Mouse (Mus musculus): ENCODE data around the gene Arhgap27.
"Not testable (repeated sequence)": the region's sequence is repeated elsewhere in the genome, so short reads cannot be mapped to it uniquely, and the experiment has no call there.

Gene Arhgap27

DNA sequence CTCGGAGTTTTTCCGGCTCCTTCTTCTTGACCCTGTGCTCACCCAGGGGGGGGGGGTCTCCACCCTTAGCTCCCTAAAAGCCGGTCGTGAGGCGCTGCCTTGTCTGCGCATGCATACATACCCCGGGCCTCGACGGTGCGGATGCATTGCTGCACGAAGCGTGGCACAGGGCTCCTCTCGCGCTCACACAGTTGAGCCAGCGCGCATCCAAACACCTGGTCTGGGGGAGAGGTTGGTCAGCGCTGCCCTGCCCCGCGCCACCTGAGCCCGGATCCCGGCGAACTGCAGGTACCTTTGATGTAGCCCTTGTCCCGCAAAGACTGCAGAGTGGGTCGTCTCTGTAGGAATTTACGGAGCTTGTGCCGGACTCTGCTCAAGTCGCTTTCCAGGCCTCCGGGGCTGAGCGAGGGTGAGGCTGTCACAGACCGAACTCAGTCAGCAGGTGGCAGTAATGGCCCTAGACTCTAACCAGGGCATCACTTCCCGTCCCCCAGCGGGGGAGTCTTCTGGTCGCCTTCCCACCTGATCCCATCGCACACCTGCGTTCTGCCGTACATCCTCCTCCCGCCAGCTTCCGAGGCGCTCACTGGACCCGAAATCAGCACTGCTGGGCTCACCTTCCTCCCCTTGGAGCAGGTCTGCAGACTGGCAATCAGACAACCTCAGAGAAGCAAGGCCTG is 29.6 kb downstream of the Arhgap27 start:
- DNase-seq (ENCODE audit: low spot score in 2 of 2): peak; percentile 56 to 59

DNA sequence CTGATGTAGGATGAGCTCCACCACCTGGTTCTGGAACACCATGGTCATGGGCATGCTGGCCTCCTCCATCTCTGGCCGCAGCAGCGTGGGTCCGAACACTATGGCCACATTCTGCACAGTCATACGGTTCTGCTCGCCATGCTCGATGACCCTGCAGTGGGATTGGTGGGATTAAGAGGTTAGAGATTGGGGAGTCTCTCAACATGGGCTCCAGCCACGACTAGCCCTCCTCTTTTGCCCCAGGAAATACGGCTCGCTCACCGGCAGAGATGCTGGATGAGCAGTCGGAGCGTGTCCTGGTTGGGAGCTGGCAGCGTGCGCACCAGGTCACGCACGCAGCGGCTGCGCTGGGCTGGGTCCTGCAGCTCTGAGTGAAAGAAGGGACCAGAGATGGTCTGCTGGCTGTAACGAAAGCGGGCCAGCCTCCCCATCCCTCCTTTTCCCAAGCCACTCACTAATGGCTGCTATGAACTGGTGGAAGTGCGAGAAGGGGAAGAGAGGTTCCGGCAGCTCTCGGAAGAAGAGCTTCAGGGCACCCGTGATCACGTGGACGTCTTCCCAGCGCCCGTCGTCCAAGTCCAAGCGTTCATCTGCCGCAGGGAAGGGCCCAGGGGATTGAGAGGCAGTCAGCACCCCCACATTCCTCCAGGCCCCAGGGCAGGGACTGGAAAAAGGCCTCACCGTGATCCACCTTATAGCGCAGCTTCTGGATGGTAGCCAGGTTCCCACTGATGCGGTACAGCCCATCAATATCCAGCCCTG is 30.4 kb downstream of the Arhgap27 start:
- DNase-seq (ENCODE audit: low spot score in 2 of 2): no peak

DNA sequence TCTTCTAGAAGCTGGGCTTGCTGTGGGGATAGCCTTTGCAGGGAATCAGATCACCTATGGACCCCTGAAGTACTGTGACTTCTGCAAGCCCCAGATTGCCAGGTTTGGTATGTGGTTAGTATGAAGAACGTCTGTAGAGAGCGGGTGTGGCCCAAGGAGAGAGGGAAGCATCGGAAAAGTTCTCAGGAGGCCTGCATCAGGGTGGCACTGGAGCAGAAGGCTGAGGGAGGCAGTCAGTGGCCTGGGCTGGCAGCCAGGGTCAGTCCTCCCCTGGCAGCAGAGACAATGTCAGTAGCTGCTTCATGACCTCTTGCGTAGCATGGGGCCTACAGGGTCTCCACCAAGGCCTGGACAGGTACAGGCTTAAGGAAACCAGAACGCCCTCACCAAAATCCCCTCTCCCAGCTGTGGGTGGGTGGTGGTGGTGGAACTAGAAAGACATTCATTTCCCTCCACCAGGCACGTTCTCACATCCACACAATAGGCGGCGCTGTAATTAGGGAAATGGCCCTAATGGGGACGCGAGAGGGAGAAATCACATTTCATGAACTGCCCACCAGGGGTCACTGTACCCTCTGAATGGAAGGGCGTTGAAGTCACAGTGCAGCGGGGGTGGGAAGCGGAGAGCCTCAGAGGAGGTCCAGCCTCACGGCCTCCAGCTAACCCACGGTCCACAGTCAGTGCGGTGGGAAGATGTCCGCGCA is 31.2 kb downstream of the Arhgap27 start:
- DNase-seq (ENCODE audit: low spot score in 2 of 2): peak; percentile 82 to 84

DNA sequence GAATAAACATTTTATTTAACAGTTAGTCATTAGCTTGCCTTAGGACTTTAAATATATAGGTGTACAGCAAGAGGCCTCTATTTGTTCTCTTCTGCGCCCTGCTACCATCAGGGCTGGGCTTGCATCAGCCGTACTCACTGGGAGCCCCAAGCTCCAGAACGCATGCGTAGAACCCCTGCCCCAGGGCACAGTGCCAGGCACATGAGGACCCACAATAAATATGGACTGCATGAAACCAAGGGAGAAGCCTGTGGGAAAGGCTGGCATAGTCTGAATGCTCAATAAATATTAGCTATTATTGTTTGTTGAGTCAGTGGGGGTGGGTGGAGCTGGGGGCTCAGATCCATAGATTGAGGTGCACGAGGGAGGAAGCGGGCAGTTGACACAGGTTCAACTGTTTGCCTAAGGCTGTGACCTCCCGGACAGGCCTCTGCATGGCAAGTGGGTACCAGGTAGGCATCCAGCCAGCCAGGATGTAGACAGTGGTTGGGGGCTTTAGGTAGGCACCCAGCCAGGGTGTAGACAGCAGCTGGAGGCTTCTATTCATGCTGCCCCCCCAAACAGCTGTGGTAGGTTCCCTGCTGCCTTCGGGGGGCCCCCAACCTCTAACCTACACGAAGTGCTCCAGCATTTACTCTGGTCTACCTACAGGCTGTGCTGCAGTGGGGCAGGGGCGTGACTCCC is 31.8 kb downstream of the Arhgap27 start:
- DNase-seq (ENCODE audit: low spot score in 2 of 2): no peak

DNA sequence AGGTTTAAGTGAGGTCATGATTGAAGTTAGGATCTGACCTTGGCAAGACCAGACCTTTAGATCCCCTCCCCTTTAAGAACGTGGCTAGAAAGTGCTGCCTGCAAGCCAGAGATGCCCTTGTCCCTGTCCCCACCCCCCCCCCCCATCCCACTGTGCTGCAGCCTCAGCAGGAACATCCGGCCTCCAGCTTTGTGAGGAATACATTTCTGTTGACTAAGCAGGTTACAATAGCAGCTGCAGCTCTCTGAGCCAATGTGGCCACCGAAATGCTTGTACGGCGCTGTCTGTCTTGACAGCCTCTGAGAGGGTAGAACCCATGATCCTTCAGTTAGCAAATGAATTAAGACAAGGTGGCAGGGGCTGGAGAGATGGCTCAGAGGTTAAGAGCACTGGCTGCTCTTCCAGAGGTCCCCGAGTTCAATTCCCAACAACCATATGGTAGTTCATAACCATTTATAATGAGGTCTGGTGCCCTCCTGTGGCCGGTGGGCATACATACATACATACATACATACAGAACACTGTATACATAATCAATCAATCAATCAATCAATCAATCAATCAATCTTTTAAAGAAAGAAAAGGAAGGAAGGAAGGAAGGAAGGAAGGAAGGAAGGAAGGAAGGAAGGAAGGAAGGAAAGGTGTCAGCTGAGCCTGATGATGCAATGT is 32.7 kb downstream of the Arhgap27 start:
- DNase-seq (ENCODE audit: low spot score in 2 of 2): no peak

DNA sequence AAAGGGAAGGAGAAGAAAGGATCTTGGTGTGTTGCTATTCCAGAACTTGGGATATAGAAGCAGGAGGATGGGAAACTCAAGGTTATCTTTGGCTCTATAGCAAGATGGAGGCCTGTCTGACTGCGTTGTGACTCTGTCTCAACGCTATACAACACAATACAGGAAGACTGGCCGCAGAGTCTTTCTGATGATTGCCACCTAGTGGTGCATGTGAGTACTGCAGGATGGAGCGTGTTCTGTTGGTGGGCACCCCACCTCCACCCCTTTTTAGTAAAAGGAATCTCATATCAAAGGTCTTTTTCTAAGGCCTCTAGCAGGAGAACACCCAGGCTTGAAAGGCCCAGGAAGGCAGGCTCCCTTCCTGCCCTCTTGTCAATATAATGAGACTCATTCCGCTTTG is 36.5 kb downstream of the Arhgap27 start:
- DNase-seq (ENCODE audit: low spot score in 2 of 2): peak; percentile 79 to 88

DNA sequence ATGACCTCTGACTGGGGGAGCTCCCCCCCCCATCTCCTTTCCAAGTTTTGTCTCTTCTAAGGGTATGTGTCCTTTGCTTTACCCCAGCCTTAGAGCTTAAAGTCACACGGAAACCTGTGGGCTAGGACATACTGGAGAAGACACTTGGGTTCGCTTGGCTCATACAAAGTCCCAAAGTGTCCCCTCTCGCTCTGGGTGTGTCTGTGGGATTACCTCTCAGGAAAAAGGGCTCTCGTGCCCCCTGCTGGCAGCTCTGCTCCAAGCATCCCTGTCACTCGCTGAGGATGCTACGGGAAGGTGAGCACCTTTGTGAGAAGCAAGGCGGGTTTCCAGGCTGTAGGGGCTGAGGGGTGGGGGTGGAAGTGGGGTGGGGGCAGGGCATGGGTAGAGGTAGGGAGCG is 38.3 kb downstream of the Arhgap27 start:
- DNase-seq (ENCODE audit: low spot score in 2 of 2): peak; percentile 68 to 82

DNA sequence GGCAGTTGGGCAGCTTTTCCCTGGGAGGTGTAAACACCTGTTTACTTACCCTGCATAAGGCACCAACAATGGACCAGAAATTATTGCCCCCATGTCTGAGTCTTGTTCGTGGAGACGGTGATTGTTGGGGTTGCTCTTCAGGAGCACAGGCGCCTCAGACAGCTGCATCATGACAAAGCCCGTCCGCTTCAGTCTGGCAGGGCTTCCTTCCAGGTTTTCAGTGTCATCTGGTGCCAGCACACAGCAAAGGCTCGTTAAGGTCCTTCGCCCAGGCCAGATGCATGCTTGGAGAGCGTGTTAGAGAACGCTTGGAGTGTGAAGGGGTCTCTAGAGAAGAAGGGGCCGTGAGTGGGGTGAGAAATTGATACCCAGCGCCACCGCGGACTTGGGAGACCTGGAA is 38.8 kb downstream of the Arhgap27 start:
- no peak for DNase-seq (ENCODE audit: low spot score in 2 of 2)

DNA sequence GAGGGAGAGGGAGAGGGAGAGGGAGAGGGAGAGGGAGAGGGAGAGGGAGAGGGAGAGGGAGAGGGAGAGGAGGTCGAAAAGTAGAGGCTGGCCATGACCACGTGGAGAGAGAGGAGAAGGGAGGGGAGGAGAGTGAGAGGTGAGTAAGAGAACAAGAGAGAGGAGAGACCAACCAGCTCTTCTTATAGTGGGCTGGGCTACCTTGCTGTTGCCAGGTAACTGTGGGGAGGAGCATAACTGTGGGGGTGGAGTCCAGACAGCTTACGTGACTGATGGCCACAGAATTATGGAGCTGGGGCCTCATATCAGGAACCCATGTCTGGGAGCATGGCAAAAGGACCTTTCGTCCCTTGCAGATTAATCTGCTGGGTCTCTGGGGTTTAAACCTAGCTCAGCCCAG is 40.7 kb downstream of the Arhgap27 start:
- DNase-seq (ENCODE audit: low spot score in 2 of 2): not testable (repeated sequence)

DNA sequence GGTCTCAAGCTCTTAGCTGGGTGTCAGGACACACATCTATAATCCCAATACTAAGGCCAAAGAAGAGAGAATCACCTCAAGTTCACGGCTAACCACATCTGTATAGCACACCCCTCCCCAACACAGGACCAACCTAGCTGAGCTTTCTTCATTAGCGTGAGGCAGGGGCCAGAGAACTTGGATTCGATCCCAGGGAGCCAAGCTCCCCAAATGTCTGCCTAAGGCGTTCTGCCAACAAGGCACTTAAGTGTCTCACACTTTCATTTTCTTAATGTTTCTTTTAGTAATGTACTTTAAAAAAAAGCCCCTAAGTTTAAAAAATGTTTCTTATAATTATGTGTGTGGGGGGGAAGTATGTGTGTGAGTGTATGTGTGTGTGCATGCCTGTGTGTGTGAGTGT is 42.8 kb downstream of the Arhgap27 start:
- DNase-seq (ENCODE audit: low spot score in 2 of 2): no peak

DNA sequence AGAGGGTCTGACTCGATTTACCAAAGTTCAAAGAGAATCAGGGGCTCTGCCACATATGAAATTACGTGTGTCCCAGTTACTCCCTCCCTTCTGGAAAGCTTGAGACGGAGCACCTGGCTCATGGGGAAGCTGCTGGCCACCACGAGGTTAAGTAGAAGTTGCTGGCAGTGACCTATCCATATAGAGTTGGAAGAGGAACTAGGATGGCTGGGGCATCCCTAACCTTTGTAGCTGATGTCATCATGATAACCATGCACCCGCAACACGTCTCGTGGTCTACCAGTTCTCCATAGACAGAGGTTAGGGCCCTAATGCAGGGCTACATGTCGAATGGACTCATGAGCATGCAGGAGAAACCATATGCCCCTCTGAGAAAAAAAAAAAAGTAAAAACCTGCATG is 43.3 kb downstream of the Arhgap27 start:
- no peak for DNase-seq (ENCODE audit: low spot score in 2 of 2)

DNA sequence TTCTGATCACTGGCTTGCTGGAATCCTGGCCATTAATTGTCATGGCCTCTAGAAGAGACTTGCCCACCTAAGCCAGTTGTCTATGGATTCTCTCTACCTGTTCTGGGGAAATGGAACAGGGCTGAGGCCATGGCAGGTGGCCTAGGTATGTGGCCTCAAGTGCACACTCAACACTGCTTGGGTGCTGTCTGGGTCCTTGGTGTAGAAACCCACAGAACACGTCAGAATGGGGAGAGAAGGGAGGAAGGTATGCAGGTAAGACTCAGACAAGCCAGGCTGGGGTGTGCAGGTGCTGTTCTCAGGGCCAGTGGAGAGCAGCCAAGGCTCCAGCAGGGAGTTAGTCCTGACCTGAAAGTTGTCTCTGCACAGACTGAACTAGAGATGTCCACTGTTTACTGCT is 45.5 kb downstream of the Arhgap27 start:
- no peak for DNase-seq (ENCODE audit: low spot score in 2 of 2)

DNA sequence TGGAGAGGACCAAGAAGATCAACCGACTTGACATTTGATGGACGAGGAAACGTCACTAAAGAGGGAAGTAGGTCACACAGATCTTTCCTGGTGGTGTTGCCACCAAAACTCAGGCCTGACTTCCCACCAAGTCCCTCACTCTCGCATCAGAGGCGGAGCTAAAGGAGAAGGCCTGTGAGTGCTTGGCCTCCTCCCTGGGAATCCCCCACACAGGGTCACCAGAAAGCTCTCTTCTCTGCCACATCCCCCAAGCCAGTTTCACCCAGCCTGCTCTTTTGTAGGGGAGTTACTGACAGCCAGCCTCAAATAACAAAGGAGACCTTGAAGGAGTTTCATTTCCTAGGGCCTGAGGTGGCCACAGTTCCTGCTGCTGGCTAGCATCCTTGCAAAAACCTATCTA is 48.1 kb downstream of the Arhgap27 start:
- DNase-seq (ENCODE audit: low spot score in 2 of 2): no peak

DNA sequence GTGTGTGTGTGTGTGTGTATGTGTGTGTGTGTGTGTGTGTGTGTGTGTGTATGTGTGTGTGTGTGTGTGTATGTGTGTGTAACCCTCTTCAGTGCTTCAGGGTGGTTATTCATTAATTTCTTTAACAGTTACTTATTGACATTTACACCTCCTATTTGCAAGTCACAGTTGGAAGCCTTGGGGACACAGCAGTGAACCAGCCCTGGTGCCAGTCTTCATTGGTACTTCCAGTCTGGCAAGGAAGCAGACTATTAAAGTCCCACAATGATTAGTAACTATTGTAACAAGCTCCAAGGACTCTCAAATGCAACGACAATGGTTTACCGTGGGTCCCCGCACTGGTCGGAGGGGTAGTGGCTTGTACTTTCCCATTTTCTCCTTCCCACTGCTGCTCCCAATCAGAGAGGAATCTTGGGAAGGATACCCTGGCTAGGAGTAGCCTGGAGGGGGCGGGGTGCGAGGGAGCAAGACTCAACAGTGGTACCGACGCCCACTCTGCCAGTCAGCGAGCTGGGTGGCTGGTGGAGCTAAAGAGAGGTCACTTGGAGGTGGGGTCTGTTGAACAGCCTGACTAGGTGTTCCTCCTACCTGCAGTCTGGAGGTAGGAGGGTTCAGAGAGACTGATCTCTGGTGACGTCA is 48.6 kb downstream of the Arhgap27 start:
- DNase-seq (ENCODE audit: low spot score in 2 of 2): no peak

DNA sequence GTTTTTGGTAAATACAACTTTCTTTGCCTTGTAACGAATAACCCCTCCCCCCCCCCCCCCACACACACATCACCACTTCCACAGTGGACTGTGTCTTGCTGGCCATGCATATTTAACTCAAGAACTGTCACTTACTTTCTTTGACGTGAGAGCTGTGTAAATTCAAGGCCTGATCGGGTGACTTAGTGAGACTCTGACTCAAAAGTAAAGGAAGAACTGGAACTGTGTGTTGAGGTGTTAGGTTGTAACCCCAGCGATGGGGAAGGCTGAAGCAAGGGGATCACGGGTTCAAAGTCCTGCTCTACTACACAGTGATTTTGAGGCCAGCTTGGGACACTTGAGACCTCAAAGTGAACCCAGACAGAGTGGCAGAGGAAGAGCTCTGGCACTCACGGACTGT is 50.0 kb downstream of the Arhgap27 start:
- no peak for DNase-seq (ENCODE audit: low spot score in 2 of 2)

DNA sequence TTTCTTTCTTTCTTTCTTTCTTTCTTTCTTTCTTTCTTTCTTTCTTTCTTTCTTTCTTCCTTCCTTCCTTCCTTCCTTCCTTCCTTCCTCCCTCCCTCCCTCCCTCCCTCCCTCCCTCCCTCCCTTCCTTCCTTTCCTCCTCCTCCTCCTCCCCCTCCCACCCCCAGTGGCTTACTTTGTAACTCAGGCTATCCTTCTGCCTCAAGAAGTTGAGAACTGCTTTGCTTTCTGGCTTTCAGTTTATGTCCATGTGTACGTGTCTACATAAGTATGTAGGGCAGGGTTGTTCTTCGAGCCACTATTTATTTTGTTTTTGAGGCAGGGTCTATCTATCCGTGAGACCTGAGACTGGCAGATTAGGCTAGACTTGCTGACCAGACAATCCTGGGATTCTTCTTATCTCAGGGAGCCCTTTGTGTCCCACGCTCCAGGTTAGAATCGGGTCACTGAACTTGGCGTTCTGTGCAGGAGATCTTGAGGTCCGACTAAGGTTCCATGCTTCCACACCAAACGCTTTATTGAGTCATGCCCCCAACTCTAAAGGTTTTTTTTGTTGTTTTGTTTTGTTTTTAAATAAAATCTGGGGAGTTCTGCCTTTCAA is 50.7 kb downstream of the Arhgap27 start:
- no peak for DNase-seq (ENCODE audit: low spot score in 2 of 2)

DNA sequence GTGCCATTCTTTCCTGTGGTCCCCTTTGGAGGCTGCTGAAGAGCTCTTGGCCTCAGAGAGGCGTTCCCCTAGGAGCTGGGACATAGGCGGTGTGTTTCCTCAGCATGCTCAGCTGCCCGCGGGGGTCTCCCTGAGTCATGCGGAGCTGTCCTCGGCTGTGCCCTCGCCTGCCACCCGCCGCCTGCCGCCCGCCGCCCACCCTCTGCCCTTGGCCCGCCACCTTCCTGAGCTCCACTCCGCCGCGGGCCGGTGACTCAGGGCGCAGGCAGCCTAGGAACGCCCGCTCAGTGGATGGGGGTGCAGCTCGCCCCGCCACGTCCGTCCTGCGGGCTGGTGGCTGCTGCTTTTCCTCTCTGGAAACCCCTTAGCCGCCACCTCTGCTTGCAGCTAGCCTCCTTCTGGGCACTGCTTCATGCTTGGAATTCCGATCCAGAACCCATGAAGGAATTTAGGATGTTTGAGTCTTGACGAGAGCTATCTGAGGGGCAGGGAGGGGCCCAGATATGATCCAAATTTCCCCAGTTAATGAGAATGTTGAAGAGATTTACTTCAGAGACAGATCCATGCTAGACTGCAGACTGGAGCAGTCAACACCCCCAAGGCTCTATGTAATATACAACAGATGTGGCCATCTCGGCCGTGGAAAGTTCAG is 51.4 kb downstream of the Arhgap27 start:
- DNase-seq (ENCODE audit: low spot score in 2 of 2): no peak

DNA sequence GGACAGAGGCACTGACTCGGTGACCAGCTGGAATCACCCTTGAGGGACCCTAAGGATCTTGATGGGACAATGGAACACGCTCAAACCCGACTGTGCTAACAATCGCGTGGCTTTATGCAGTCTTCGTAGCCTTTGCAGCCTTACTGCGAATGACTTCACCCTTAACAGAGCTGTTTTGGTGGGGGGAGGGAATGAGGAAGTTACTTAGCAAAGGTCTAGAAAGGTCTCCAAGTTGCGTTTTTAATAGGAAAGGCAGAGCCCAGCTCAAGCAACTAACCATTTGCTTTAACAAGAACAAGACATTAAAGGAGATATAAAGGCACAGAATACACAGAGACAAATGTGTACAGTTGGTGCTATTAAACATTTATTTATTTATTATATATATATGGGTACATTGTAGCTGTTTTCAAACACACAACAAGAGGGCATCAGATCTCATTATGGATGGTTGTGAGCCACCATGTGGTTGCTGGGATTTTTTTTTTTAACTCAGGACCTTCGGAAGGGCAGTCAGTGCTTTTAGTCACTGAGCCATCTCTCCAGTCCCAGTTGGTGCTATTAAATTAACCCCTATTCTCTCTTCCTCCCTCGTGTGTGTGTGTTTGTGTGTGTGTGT is 53.4 kb downstream of the Arhgap27 start:
- DNase-seq (ENCODE audit: low spot score in 2 of 2): no peak

DNA sequence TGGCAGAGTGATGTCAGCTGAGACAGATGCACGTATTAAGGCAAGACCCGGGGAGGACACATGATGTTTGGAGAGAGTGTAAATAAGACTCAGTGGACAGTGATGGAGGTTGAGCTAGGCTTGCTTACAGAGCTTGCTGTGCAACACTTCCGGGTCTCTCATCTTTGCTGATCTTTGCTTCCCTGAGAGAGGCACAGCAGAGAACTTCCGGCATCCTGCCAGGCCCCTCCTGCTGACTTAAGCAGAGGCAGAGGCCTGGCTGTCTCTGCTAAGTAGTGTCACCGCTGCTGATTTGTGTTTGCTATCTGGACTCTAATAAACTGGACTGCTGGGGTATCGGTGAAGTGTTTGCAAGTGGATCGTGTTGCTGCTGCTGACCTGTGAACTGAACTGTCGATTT is 55.6 kb downstream of the Arhgap27 start:
- DNase-seq (ENCODE audit: low spot score in 2 of 2): peak; percentile 58 to 67

DNA sequence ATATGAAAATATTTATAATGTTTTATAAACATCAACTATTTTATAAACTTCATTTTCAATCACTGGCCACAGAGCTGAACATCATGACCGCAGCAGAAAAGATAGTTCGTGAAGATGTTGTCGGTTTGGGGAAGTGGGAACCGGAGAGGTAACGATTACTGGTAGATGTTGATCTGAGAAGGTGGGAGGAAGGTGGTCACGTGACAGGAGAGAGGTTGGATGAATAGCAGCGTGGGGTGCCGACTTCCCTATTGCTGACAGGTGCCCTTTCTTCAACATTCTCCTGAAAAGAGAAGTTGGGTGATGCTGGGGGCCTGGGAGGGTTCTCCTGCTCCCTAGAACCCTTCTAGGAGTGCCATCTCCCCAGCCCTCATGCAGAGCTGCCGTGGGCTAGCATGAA is 59.0 kb downstream of the Arhgap27 start:
- DNase-seq (ENCODE audit: low spot score in 2 of 2): no peak

Data from right cerebral cortex, postnatal 10 days (tissue).